Mouse (Mus musculus) G1E (cell line): ENCODE results near the gene Clec2d.

Experiments
- CTCF ChIP-seq: IDR thresholded peaks from 2 replicates; pipeline ENCODE4 v1.5.1; 2012; ENCODE audit warnings: low read depth, low read length, inconsistent platforms, mixed read lengths
- GATA1 ChIP-seq: IDR thresholded peaks from 2 replicates; pipeline ENCODE4 v1.6.1; 2012; ENCODE audit warnings: borderline replicate concordance, low read length, inconsistent platforms, mixed read lengths
- GATA2 ChIP-seq: IDR thresholded peaks from 2 replicates; pipeline ENCODE4 v1.6.1; 2012; ENCODE audit warnings: low read depth, low read length, inconsistent platforms, borderline replicate concordance
- POLR2AphosphoS5 ChIP-seq: IDR thresholded peaks from 2 replicates; pipeline ENCODE4 v1.6.1; 2012; ENCODE audit warnings: low read depth, low read length, inconsistent platforms; ENCODE audit not compliant: insufficient replicate concordance

- TF ChIP-seq POLR2AphosphoS5 (no peak), GATA2 (no peak), CTCF (no peak), GATA1 (no peak)
Measured at GRCm38 (mm10) chr6:129222188-129222800, 41.9 kb downstream of the Clec2d start.
